Mouse (Mus musculus): ENCODE results near the gene Gbp7.
A peak's percentile ranks its signal among the peaks of the same experiment; 100 is the strongest.

The Gbp7 gene

GRCm38 (mm10) chr3:142550052-142550676 is 20.0 kb downstream of the Gbp7 start:
- TF ChIP-seq GATA4 (IDR thresholded peaks at IDR 0.05; ENCODE audit: insufficient replicate concordance, low read length): no peak

- no peak for TF ChIP-seq GATA4 (IDR thresholded peaks at IDR 0.05; ENCODE audit: insufficient replicate concordance, low read length)
Measured at GRCm38 (mm10) chr3:142554601-142555000, 24.5 kb downstream of the Gbp7 start.

GRCm38 (mm10) chr3:142555623-142556022 is 25.5 kb downstream of the Gbp7 start:
- TF ChIP-seq GATA4 (IDR thresholded peaks at IDR 0.05; ENCODE audit: insufficient replicate concordance, low read length): no peak

GRCm38 (mm10) chr3:142559632-142560228 is 29.6 kb downstream of the Gbp7 start, which contains the start of gene Gbp3:
Gene Gbp3 (plus strand): TSS chr3:142560026.
- no peak for TF ChIP-seq GATA4 (IDR thresholded peaks at IDR 0.05; ENCODE audit: insufficient replicate concordance, low read length)

- TF ChIP-seq GATA4 (IDR thresholded peaks at IDR 0.05; ENCODE audit: insufficient replicate concordance, low read length): no peak
Measured at GRCm38 (mm10) chr3:142560296-142560948, 30.3 kb downstream of the Gbp7 start.

GRCm38 (mm10) chr3:142561045-142561646 is 31.0 kb downstream of the Gbp7 start:
- no peak for TF ChIP-seq GATA4 (IDR thresholded peaks at IDR 0.05; ENCODE audit: insufficient replicate concordance, low read length)

GRCm38 (mm10) chr3:142561666-142562065 is 31.5 kb downstream of the Gbp7 start:
- no peak for TF ChIP-seq GATA4 (IDR thresholded peaks at IDR 0.05; ENCODE audit: insufficient replicate concordance, low read length)

GRCm38 (mm10) chr3:142570738-142571137 is 40.6 kb downstream of the Gbp7 start:
- no peak for TF ChIP-seq GATA4 (IDR thresholded peaks at IDR 0.05; ENCODE audit: insufficient replicate concordance, low read length)

- TF ChIP-seq GATA4 (IDR thresholded peaks at IDR 0.05; ENCODE audit: insufficient replicate concordance, low read length): no peak
Measured at GRCm38 (mm10) chr3:142577108-142577507, 47.0 kb downstream of the Gbp7 start.

- TF ChIP-seq GATA4 (IDR thresholded peaks at IDR 0.05; ENCODE audit: insufficient replicate concordance, low read length): no peak
Measured at GRCm38 (mm10) chr3:142578342-142578741, 48.2 kb downstream of the Gbp7 start.

GRCm38 (mm10) chr3:142583067-142583466 is 52.9 kb downstream of the Gbp7 start:
- no peak for TF ChIP-seq GATA4 (IDR thresholded peaks at IDR 0.05; ENCODE audit: insufficient replicate concordance, low read length)

GRCm38 (mm10) chr3:142587386-142587785 is 57.2 kb downstream of the Gbp7 start:
- TF ChIP-seq GATA4 (IDR thresholded peaks at IDR 0.05; ENCODE audit: insufficient replicate concordance, low read length): peak; percentile 63; the same call in 1 of the 2 replicates

GRCm38 (mm10) chr3:142588888-142589287 is 58.7 kb downstream of the Gbp7 start:
- TF ChIP-seq GATA4 (IDR thresholded peaks at IDR 0.05; ENCODE audit: insufficient replicate concordance, low read length): no peak

- TF ChIP-seq GATA4 (IDR thresholded peaks at IDR 0.05; ENCODE audit: insufficient replicate concordance, low read length): no peak
Measured at GRCm38 (mm10) chr3:142590431-142591067, 60.4 kb downstream of the Gbp7 start.

- no peak for TF ChIP-seq GATA4 (IDR thresholded peaks at IDR 0.05; ENCODE audit: insufficient replicate concordance, low read length)
Measured at GRCm38 (mm10) chr3:142594547-142594946, 64.4 kb downstream of the Gbp7 start, which contains the start of gene Gbp2b. Gene Gbp2b (plus strand): TSS chr3:142594847.
